Mouse (Mus musculus): ENCODE data around the gene Phf7. TPM values are rescaled to one million over a fixed set of nuclear protein-coding genes. Genes with fewer than 3 reads are reported as not detected.

Gene Phf7
- polyA plus RNA-seq (2012; ENCODE audit: low replicate concordance) = 5.3 and 6.3 TPM in 2 replicates

GRCm38 (mm10) chr14:31251084-31251604 lies at the start of gene Phf7, which contains the start of gene Bap1:
Phf7 (minus strand) TSS chr14:31251317.
Bap1 (plus strand) TSS chr14:31251450.

GRCm38 (mm10) chr14:31217666-31218065 lies 33.5 kb downstream of the Phf7 start, which contains the start of gene Sema3g:
Sema3g (plus strand) TSS chr14:31217860.

GRCm38 (mm10) chr14:31216846-31217245 lies 34.3 kb downstream of the Phf7 start, which contains the start of gene Nisch:
Nisch (minus strand) TSS chr14:31216946.

GRCm38 (mm10) chr14:31208084-31208483 lies 43.0 kb downstream of the Phf7 start, which contains the start of gene Tnnc1:
Tnnc1 (plus strand) TSS chr14:31208312.

Other genes with a start within 250 kb of the Phf7 start
- 4.2 and 10.3 TPM in 2 replicates for gene Glt8d1, start 249.9 kb downstream of the Phf7 start, polyA plus RNA-seq (2012; ENCODE audit: low replicate concordance)
- gene Spcs1, start 249.6 kb downstream of the Phf7 start, polyA plus RNA-seq (2012; ENCODE audit: low replicate concordance) = 19.4 and 26.5 TPM in 2 replicates
- 11.4 and 16.3 TPM in 2 replicates for gene Pbrm1, start 232.2 kb downstream of the Phf7 start, polyA plus RNA-seq (2012; ENCODE audit: low replicate concordance)
- gene Gnl3, start 232.2 kb downstream of the Phf7 start, polyA plus RNA-seq (2012; ENCODE audit: low replicate concordance) = 3.6 and 13.9 TPM in 2 replicates
- gene Smim4, start 122.4 kb downstream of the Phf7 start, polyA plus RNA-seq (2012; ENCODE audit: low replicate concordance) = 30.1 and 46.4 TPM in 2 replicates
- 3.8 and 17.4 TPM in 2 replicates for gene Nt5dc2, start 120.3 kb downstream of the Phf7 start, polyA plus RNA-seq (2012; ENCODE audit: low replicate concordance)
- 1.2 and 2.7 TPM in 2 replicates for gene Stab1, start 82.7 kb downstream of the Phf7 start, polyA plus RNA-seq (2012; ENCODE audit: low replicate concordance)
- 0.18 TPM in 1 of 2 replicates, not detected in the other for gene Tnnc1, start 43.0 kb downstream of the Phf7 start, polyA plus RNA-seq (2012; ENCODE audit: low replicate concordance)
- gene Nisch, start 34.4 kb downstream of the Phf7 start, polyA plus RNA-seq (2012; ENCODE audit: low replicate concordance) = 207 and 272 TPM in 2 replicates
- gene Sema3g, start 33.5 kb downstream of the Phf7 start, polyA plus RNA-seq (2012; ENCODE audit: low replicate concordance) = 0.05 and 0.17 TPM in 2 replicates
- gene Bap1, start 133 bp upstream of the Phf7 start, polyA plus RNA-seq (2012; ENCODE audit: low replicate concordance) = 42.4 and 44.6 TPM in 2 replicates
- 0.04 and 0.12 TPM in 2 replicates for gene Dnah1, start 72.6 kb upstream of the Phf7 start, polyA plus RNA-seq (2012; ENCODE audit: low replicate concordance)
- gene Capn7, start 85.3 kb upstream of the Phf7 start, polyA plus RNA-seq (2012; ENCODE audit: low replicate concordance) = 7.9 and 10.4 TPM in 2 replicates
- 114 and 163 TPM in 2 replicates for gene Sh3bp5, start 184.8 kb upstream of the Phf7 start, polyA plus RNA-seq (2012; ENCODE audit: low replicate concordance)
- 111 and 216 TPM in 2 replicates for gene Eaf1, start 243.1 kb upstream of the Phf7 start, polyA plus RNA-seq (2012; ENCODE audit: low replicate concordance)
- 2.1 and 2.4 TPM in 2 replicates for gene Mettl6, start 243.7 kb upstream of the Phf7 start, polyA plus RNA-seq (2012; ENCODE audit: low replicate concordance)

Data from hematopoietic multipotent progenitor cell, adult 10-12 weeks (in vitro differentiated cells).